Mouse (Mus musculus) urinary bladder, postnatal 14 days (tissue): ENCODE measurements around the gene Dlg2.

Experiments used
- DNase-seq: peaks from one replicate; pipeline ENCODE4 v3.0.0; 2021; ENCODE audit warnings: low spot score

Dlg2 gene

GRCm38 (mm10) chr7:91753151-91753861, 1276.8 kb downstream of the Dlg2 start:
- DNase-seq, result no peak

GRCm38 (mm10) chr7:91767648-91768047, 1291.2 kb downstream of the Dlg2 start:
- no peak for DNase-seq

- no peak for DNase-seq
Measured at GRCm38 (mm10) chr7:91778673-91779072, 1302.2 kb downstream of the Dlg2 start.

GRCm38 (mm10) chr7:91784617-91785016, 1308.1 kb downstream of the Dlg2 start:
- DNase-seq, result no peak

GRCm38 (mm10) chr7:91785445-91785844, 1309.0 kb downstream of the Dlg2 start:
- DNase-seq, result no peak

- DNase-seq, result no peak
Measured at GRCm38 (mm10) chr7:91785871-91786270, 1309.4 kb downstream of the Dlg2 start.

GRCm38 (mm10) chr7:91790949-91791564, 1314.6 kb downstream of the Dlg2 start:
- no peak for DNase-seq

GRCm38 (mm10) chr7:91806632-91807031, 1330.2 kb downstream of the Dlg2 start:
- no peak for DNase-seq

GRCm38 (mm10) chr7:91810774-91811173, 1334.3 kb downstream of the Dlg2 start:
- no peak for DNase-seq

GRCm38 (mm10) chr7:91818004-91818403, 1341.5 kb downstream of the Dlg2 start:
- DNase-seq, result no peak

- no peak for DNase-seq
Measured at GRCm38 (mm10) chr7:91832207-91832606, 1355.7 kb downstream of the Dlg2 start.

- no peak for DNase-seq
Measured at GRCm38 (mm10) chr7:91845723-91846122, 1369.3 kb downstream of the Dlg2 start.

GRCm38 (mm10) chr7:91849364-91849763, 1372.9 kb downstream of the Dlg2 start:
- no peak for DNase-seq

- no peak for DNase-seq
Measured at GRCm38 (mm10) chr7:91853653-91854052, 1377.2 kb downstream of the Dlg2 start.

GRCm38 (mm10) chr7:91856931-91857330, 1380.5 kb downstream of the Dlg2 start:
- DNase-seq, result no peak

- no peak for DNase-seq
Measured at GRCm38 (mm10) chr7:91862806-91863531, 1386.5 kb downstream of the Dlg2 start.

- no peak for DNase-seq
Measured at GRCm38 (mm10) chr7:91868919-91869318, 1392.4 kb downstream of the Dlg2 start.

GRCm38 (mm10) chr7:91876831-91877230, 1400.4 kb downstream of the Dlg2 start:
- DNase-seq, result no peak

- no peak for DNase-seq
Measured at GRCm38 (mm10) chr7:91877804-91878203, 1401.3 kb downstream of the Dlg2 start.

GRCm38 (mm10) chr7:91886336-91886735, 1409.9 kb downstream of the Dlg2 start:
- no peak for DNase-seq

GRCm38 (mm10) chr7:91893991-91894390, 1417.5 kb downstream of the Dlg2 start:
- DNase-seq, result no peak

- DNase-seq, result no peak
Measured at GRCm38 (mm10) chr7:91896935-91897334, 1420.5 kb downstream of the Dlg2 start.

- DNase-seq, result no peak
Measured at GRCm38 (mm10) chr7:91897509-91897908, 1421.0 kb downstream of the Dlg2 start.
